Mouse (Mus musculus): ENCODE results near the gene Paf1. TPM values are rescaled to one million over a fixed set of nuclear protein-coding genes. Genes with fewer than 3 reads are reported as not detected.

Paf1 gene
- polyA plus RNA-seq, 1 experiment from 2014 or later: 82.0 TPM

GRCm38 (mm10) chr7:28354596-28354995, 38.2 kb upstream of the Paf1 start:
- ATAC-seq (replicated peaks; ENCODE audit: low FRiP score): no peak
- H3K27ac ChIP-seq (ENCODE audit: low read depth, low read length): no peak overlapping the region
- peaks cover 17% of the 10 kb centered on the region for H3K4me1 ChIP-seq (replicated peaks; ENCODE audit: control insufficient read depth, insufficient read depth, low read length)

DNA sequence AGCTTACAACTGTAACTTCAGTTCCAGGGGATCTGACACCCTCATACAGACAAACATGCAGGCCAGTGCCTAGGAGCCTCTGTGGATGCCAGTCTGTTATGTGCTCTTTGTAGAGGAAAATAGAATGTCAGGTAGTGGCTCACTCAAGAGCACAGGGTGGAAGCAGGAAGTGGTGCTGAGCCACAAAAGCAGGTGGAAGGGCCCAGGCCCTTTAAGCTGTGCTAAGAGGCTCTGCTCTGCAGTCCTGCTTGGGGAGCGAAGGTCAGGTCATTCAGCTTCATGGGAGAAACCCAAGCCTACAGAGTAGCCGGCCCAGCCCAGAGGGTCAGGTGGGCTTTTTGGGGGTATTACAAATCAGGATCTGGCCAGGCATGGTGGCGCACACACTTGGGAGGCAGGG, 37.5 kb upstream of the Paf1 start:
- ATAC-seq (replicated peaks; ENCODE audit: low FRiP score) (no peak), DNase-seq (ENCODE audit: low spot score) (no peak)
- Histone ChIP-seq H3K9me3 (ENCODE audit: control insufficient read depth, low read length) (no peaks in the 10 kb centered on the region), H3K27ac (ENCODE audit: low read depth, low read length) (no peak overlapping the region), H3K4me3 (ENCODE audit: low read depth, low read length) (no peak overlapping the region), H3K27me3 (ENCODE audit: control insufficient read depth, insufficient read depth, low read length) (no peaks in the 10 kb centered on the region), H3K9ac (ENCODE audit: low read length) (no peak overlapping the region), H3K36me3 (ENCODE audit: control insufficient read depth, insufficient read depth, low read length) (peaks cover 10% of the 10 kb centered on the region), H3K4me1 (replicated peaks; ENCODE audit: control insufficient read depth, insufficient read depth, low read length) (peaks cover 13% of the 10 kb centered on the region), H3K4me2 (ENCODE audit: low read depth, low read length, severe bottlenecking) (no peak overlapping the region)
- 93% methylated on average over 3 of the region's 3 CpGs for WGBS

More at GRCm38 (mm10) chr7:28354596-28354995, 38.2 kb upstream of the Paf1 start:
- H3K36me3 ChIP-seq (ENCODE audit: control insufficient read depth, insufficient read depth, low read length): peaks cover 9% of the 10 kb centered on the region
- no peaks in the 10 kb centered on the region for H3K9me3 ChIP-seq (ENCODE audit: control insufficient read depth, low read length)
- H3K4me2 ChIP-seq (ENCODE audit: low read depth, low read length, severe bottlenecking): no peak overlapping the region
- 93% methylated on average over 3 of the region's 3 CpGs for WGBS
- DNase-seq (ENCODE audit: low spot score): no peak
- H3K4me3 ChIP-seq (ENCODE audit: low read depth, low read length): no peak overlapping the region
- H3K9ac ChIP-seq (ENCODE audit: low read length): no peak overlapping the region
- H3K27me3 ChIP-seq (ENCODE audit: control insufficient read depth, insufficient read depth, low read length): no peaks in the 10 kb centered on the region

- ATAC-seq (replicated peaks; ENCODE audit: low FRiP score): no peak
- no peak overlapping the region for H3K9ac ChIP-seq (ENCODE audit: low read length)
- H3K4me3 ChIP-seq (ENCODE audit: low read depth, low read length): no peak overlapping the region
- 6% methylated on average over 5 of the region's 5 CpGs for WGBS
- no peaks in the 10 kb centered on the region for H3K27me3 ChIP-seq (ENCODE audit: control insufficient read depth, insufficient read depth, low read length)
- peaks cover 7% of the 10 kb centered on the region for H3K4me1 ChIP-seq (replicated peaks; ENCODE audit: control insufficient read depth, insufficient read depth, low read length)
- H3K27ac ChIP-seq (ENCODE audit: low read depth, low read length): peak overlapping the region; percentile 1; the same call in 1 of the 2 replicates
- H3K9me3 ChIP-seq (ENCODE audit: control insufficient read depth, low read length): no peaks in the 10 kb centered on the region
- peak; percentile 74 for DNase-seq (ENCODE audit: low spot score)
- 0 out of 2 replicates have a peak overlapping the region, but pooled peaks have one; percentile 8 for H3K4me2 ChIP-seq (ENCODE audit: low read depth, low read length, severe bottlenecking)
- peaks cover 23% of the 10 kb centered on the region for H3K36me3 ChIP-seq (ENCODE audit: control insufficient read depth, insufficient read depth, low read length)
Measured at GRCm38 (mm10) chr7:28356981-28357380, 35.8 kb upstream of the Paf1 start.

GRCm38 (mm10) chr7:28357984-28358383, 34.8 kb upstream of the Paf1 start:
- Histone ChIP-seq H3K9ac (ENCODE audit: low read length) (peak overlapping the region; percentile 0; the same call in 1 of the 2 replicates), H3K27ac (ENCODE audit: low read depth, low read length) (peak overlapping the region; percentile 1; the same call in 1 of the 2 replicates), H3K36me3 (ENCODE audit: control insufficient read depth, insufficient read depth, low read length) (peaks cover 21% of the 10 kb centered on the region), H3K27me3 (ENCODE audit: control insufficient read depth, insufficient read depth, low read length) (no peaks in the 10 kb centered on the region), H3K9me3 (ENCODE audit: control insufficient read depth, low read length) (no peaks in the 10 kb centered on the region), H3K4me3 (ENCODE audit: low read depth, low read length) (no peak overlapping the region), H3K4me2 (ENCODE audit: low read depth, low read length, severe bottlenecking) (no peak overlapping the region), H3K4me1 (replicated peaks; ENCODE audit: control insufficient read depth, insufficient read depth, low read length) (peaks cover 7% of the 10 kb centered on the region)
- WGBS: 0% methylated on average over 5 of the region's 5 CpGs
- DNase-seq (ENCODE audit: low spot score) (no peak), ATAC-seq (replicated peaks; ENCODE audit: low FRiP score) (peak; percentile 36)

GRCm38 (mm10) chr7:28358431-28358830, 34.3 kb upstream of the Paf1 start:
- Histone ChIP-seq H3K4me2 (ENCODE audit: low read depth, low read length, severe bottlenecking) (no peak overlapping the region), H3K4me3 (ENCODE audit: low read depth, low read length) (no peak overlapping the region), H3K9ac (ENCODE audit: low read length) (no peak overlapping the region), H3K36me3 (ENCODE audit: control insufficient read depth, insufficient read depth, low read length) (peaks cover 17% of the 10 kb centered on the region; the same call in 1 of the 2 replicates), H3K9me3 (ENCODE audit: control insufficient read depth, low read length) (no peaks in the 10 kb centered on the region), H3K27ac (ENCODE audit: low read depth, low read length) (no peak overlapping the region), H3K4me1 (replicated peaks; ENCODE audit: control insufficient read depth, insufficient read depth, low read length) (peaks cover 7% of the 10 kb centered on the region), H3K27me3 (ENCODE audit: control insufficient read depth, insufficient read depth, low read length) (no peaks in the 10 kb centered on the region)
- 51% methylated on average over 7 of the region's 7 CpGs for WGBS
- ATAC-seq (replicated peaks; ENCODE audit: low FRiP score) (peak; percentile 6; the same call in 1 of the 2 replicates), DNase-seq (ENCODE audit: low spot score) (no peak)

DNA sequence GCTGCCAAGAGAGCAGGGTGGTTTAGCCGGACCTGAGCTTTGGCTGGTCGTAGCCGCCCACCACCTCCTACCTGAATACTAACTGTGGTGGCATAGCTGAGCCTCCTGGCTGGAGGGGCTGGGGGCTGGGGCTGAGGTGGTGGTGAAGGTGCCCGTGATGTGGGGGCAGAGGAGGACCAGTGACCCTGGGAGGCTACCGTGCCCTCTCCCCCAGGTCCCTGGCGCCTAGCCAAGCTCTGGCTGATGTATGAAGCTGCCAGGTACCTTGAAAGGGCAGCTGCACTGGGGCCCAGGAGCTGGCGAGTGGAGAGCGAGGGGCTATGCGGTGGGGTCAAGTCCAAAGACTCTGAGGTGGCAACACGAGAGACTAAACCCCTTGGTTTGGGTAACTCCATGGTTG, 32.9 kb upstream of the Paf1 start:
- DNase-seq (ENCODE audit: low spot score): no peak
- Histone ChIP-seq H3K4me2 (ENCODE audit: low read depth, low read length, severe bottlenecking) (no peak overlapping the region), H3K36me3 (ENCODE audit: control insufficient read depth, insufficient read depth, low read length) (peaks cover 23% of the 10 kb centered on the region; the same call in 1 of the 2 replicates), H3K4me1 (replicated peaks; ENCODE audit: control insufficient read depth, insufficient read depth, low read length) (peaks cover 7% of the 10 kb centered on the region), H3K27ac (ENCODE audit: low read depth, low read length) (no peak overlapping the region), H3K9ac (ENCODE audit: low read length) (no peak overlapping the region), H3K4me3 (ENCODE audit: low read depth, low read length) (no peak overlapping the region), H3K27me3 (ENCODE audit: control insufficient read depth, insufficient read depth, low read length) (no peaks in the 10 kb centered on the region), H3K9me3 (ENCODE audit: control insufficient read depth, low read length) (no peaks in the 10 kb centered on the region)
- ATAC-seq (replicated peaks; ENCODE audit: low FRiP score): no peak
- 96% methylated on average over 10 of the region's 10 CpGs for WGBS

GRCm38 (mm10) chr7:28360291-28360690, 32.5 kb upstream of the Paf1 start:
- 96% methylated on average over 6 of the region's 6 CpGs for WGBS
- no peak for ATAC-seq (replicated peaks; ENCODE audit: low FRiP score)
- H3K36me3 ChIP-seq (ENCODE audit: control insufficient read depth, insufficient read depth, low read length): peaks cover 24% of the 10 kb centered on the region; the same call in 1 of the 2 replicates

DNA sequence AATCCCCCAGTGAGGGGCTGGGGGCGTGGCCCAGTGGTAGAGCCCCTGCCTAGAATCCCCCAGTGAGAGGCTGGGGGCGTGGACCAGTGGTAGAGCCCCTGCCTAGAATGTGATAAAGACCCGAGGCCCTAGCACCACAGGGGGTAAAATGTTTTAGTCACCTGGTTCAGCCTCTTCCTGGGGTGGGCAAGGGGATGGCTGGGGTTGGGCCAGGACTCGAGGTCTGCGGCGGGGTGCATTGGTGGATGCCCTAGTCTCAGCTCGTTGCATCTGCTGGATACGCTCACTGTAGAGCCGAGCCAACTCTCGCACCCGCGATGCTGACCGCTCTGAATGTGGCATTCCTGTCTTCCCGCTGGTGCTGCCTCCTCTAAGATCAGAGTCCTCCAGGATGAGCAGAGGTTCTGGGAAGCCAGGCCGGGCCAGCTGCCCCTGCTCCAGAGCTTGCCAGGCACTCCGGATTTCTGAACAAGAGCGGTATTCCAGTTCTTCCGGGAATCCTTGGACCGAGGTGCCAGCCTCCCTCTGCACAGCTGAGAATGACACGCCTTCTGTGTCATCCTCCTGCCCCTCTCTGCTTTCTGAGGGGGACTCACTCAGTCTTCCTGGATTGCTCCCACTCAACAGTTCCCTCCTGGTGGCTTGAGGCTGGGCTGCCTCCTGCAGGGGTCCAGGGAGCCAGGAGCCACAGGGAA, 31.0 kb upstream of the Paf1 start:
- Histone ChIP-seq H3K27me3 (ENCODE audit: control insufficient read depth, insufficient read depth, low read length) (no peaks in the 10 kb centered on the region), H3K36me3 (ENCODE audit: control insufficient read depth, insufficient read depth, low read length) (peaks cover 26% of the 10 kb centered on the region; the same call in 1 of the 2 replicates), H3K9me3 (ENCODE audit: control insufficient read depth, low read length) (no peaks in the 10 kb centered on the region), H3K4me1 (replicated peaks; ENCODE audit: control insufficient read depth, insufficient read depth, low read length) (peaks cover 7% of the 10 kb centered on the region), H3K9ac (ENCODE audit: low read length) (no peak overlapping the region), H3K4me2 (ENCODE audit: low read depth, low read length, severe bottlenecking) (no peak overlapping the region), H3K4me3 (ENCODE audit: low read depth, low read length) (no peak overlapping the region), H3K27ac (ENCODE audit: low read depth, low read length) (no peak overlapping the region)
- WGBS: 94% methylated on average over 20 of the region's 20 CpGs
- DNase-seq (ENCODE audit: low spot score) (no peak), ATAC-seq (replicated peaks; ENCODE audit: low FRiP score) (no peak)

More at GRCm38 (mm10) chr7:28360291-28360690, 32.5 kb upstream of the Paf1 start:
- Histone ChIP-seq H3K9me3 (ENCODE audit: control insufficient read depth, low read length) (no peaks in the 10 kb centered on the region), H3K27ac (ENCODE audit: low read depth, low read length) (no peak overlapping the region), H3K4me2 (ENCODE audit: low read depth, low read length, severe bottlenecking) (no peak overlapping the region), H3K4me1 (replicated peaks; ENCODE audit: control insufficient read depth, insufficient read depth, low read length) (peaks cover 7% of the 10 kb centered on the region), H3K4me3 (ENCODE audit: low read depth, low read length) (no peak overlapping the region), H3K9ac (ENCODE audit: low read length) (no peak overlapping the region), H3K27me3 (ENCODE audit: control insufficient read depth, insufficient read depth, low read length) (no peaks in the 10 kb centered on the region)
- DNase-seq (ENCODE audit: low spot score): no peak
